Mouse (Mus musculus) limb, embryonic 13.5 days (tissue): ENCODE measurements around the gene Olfr272. TPM values are rescaled to one million over a fixed set of nuclear protein-coding genes. Genes with fewer than 3 reads are reported as not detected.

Experiments
- ATAC-seq: fragments of 200-750 bp; cut with Nextera tagmentation; 2 replicates; pipeline ENCODE4 v1.8.0; 2017; ENCODE audit warnings: low read depth, moderate number of reproducible peaks, moderate TSS enrichment; ENCODE audit not compliant: low FRiP score
- H3K27ac ChIP-seq: fragments of 300-500 bp; sonication (generic); 2 replicates; pipeline ENCODE4 v1.5.1; 2015; ENCODE audit warnings: inconsistent platforms, mild to moderate bottlenecking, moderate library complexity
- H3K27me3 ChIP-seq: fragments of 300-500 bp; sonication (generic); 2 replicates; pipeline ENCODE4 v1.6.1; 2015; ENCODE audit warnings: mild to moderate bottlenecking, inconsistent platforms
- H3K36me3 ChIP-seq: fragments of 300-500 bp; sonication (generic); 2 replicates; pipeline ENCODE4 v1.6.1; 2015; ENCODE audit warnings: inconsistent platforms, mild to moderate bottlenecking, moderate library complexity
- H3K4me1 ChIP-seq: fragments of 300-500 bp; sonication (generic); 2 replicates; pipeline ENCODE4 v1.6.1; 2015; ENCODE audit warnings: inconsistent platforms
- H3K4me2 ChIP-seq: fragments of 300-500 bp; sonication (generic); replicated peaks from 2 replicates; pipeline ENCODE4 v1.6.1; 2015; ENCODE audit warnings: inconsistent platforms, mild to moderate bottlenecking, moderate library complexity
- H3K4me3 ChIP-seq: fragments of 300-500 bp; sonication (generic); 2 replicates; pipeline ENCODE4 v1.5.1; 2015; ENCODE audit warnings: moderate library complexity, mild to moderate bottlenecking, inconsistent platforms
- H3K9ac ChIP-seq: fragments of 300-500 bp; sonication (generic); 2 replicates; pipeline ENCODE4 v1.6.1; 2015; ENCODE audit warnings: mild to moderate bottlenecking, inconsistent platforms
- H3K9me3 ChIP-seq: fragments of 300-500 bp; sonication (generic); 2 replicates; pipeline ENCODE4 v1.6.1; 2016; ENCODE audit warnings: inconsistent platforms
- WGBS: fragments of 180-500 bp; shearing (Covaris S2); methylation state at CpG from one replicate; pipeline ENCODE4 v1.1.7; 2015; 5-methylcytosine and 5-hydroxymethylcytosine counted together
- polyA plus RNA-seq: library from polyadenylated mRNA; unstranded; fragments of >200 nt; fragmentation: Nextera tagmentation; extraction: Ambion mirVana; gene quantifications from 2 replicates; pipeline ENCODE4 v1.2.1, GENCODE M21; 2015

The Olfr272 gene
- not detected in 2 replicates for polyA plus RNA-seq

GRCm38 (mm10) chr4:52919078-52919477 is at the start of gene Olfr272:
TSS of gene Olfr272 (minus strand) at chr4:52919178.
- H3K9ac ChIP-seq = no peak within 1 kb of the TSS
- no peak within 1 kb of the TSS for H3K27ac ChIP-seq
- H3K36me3 ChIP-seq = no peaks in the 10 kb centered on the region
- no peaks in the 10 kb centered on the region for H3K9me3 ChIP-seq
- H3K4me1 ChIP-seq = no peaks in the 10 kb centered on the region
- 87% methylated on average over 2 of the region's 2 CpGs for WGBS
- ATAC-seq = no peak
- no peaks in the 10 kb centered on the region for H3K27me3 ChIP-seq
- H3K4me3 ChIP-seq = no peak within 1 kb of the TSS
- no peak within 1 kb of the TSS for H3K4me2 ChIP-seq

- peaks cover 9% of the 10 kb centered on the region for H3K27me3 ChIP-seq
- H3K9ac ChIP-seq = no peak within 1 kb of the TSS
- H3K9me3 ChIP-seq = no peaks in the 10 kb centered on the region
- H3K4me3 ChIP-seq = no peak within 1 kb of the TSS
- ATAC-seq = no peak
- no peak within 1 kb of the TSS for H3K27ac ChIP-seq
- no peak within 1 kb of the TSS for H3K4me2 ChIP-seq
- H3K4me1 ChIP-seq = no peaks in the 10 kb centered on the region
- no peaks in the 10 kb centered on the region for H3K36me3 ChIP-seq
Observed at GRCm38 (mm10) chr4:52964247-52964646, 45.3 kb upstream of the Olfr272 start, which contains the start of gene Olfr270. TSS of gene Olfr270 (plus strand) at chr4:52964547.

DNA sequence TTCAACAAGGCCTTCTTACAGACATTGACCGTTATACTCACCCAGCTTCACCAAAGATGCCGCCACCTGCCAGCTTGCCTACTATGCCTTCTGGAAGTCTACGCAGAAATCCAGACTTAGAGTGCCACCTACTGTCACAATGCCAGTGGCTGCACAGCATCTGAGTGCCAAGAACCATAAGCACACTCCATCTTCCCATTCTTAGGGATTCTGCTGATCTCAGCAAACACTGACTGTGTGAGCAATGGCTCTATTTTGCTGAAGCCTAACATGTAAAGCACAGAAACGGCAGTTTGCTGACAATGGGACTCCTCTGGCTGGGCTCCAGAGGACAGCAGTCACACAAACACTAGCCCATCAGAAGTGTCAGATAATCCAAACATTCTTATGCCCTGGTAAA is 39.7 kb upstream of the Olfr272 start:
- H3K27ac ChIP-seq = no peak overlapping the region
- H3K4me2 ChIP-seq = no peak overlapping the region
- ATAC-seq = no peak
- H3K4me3 ChIP-seq = no peak overlapping the region
- no peaks in the 10 kb centered on the region for H3K36me3 ChIP-seq
- WGBS = 44% methylated on average over 4 of the region's 4 CpGs
- 0 out of 2 replicates have a peak, but pooled peaks cover 4% of the 10 kb centered on the region for H3K27me3 ChIP-seq
- H3K9ac ChIP-seq = no peak overlapping the region
- H3K4me1 ChIP-seq = no peaks in the 10 kb centered on the region
- no peaks in the 10 kb centered on the region for H3K9me3 ChIP-seq

DNA sequence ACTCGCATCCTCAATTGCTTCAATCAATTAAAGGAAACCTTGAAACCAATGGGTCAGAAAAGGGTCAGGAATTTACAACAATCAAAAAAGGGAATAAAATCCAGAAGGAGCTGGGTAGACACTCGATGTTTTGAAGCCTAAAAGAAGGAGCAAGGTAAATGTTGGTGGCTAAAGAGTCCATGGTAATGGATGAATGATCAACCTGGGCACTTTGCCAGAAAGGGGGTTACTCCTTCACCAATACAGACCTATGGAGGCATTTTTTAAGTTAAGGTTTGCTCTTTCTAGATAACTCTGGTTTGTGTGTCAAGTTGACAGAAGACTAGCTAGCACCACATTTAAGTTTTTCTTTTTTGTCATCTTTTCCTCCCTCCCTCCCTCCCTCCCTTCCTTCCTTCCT is 30.0 kb upstream of the Olfr272 start:
- WGBS = 70% methylated on average over 2 of the region's 2 CpGs

GRCm38 (mm10) chr4:52946665-52947064 is 27.7 kb upstream of the Olfr272 start:
- no peak overlapping the region for H3K9ac ChIP-seq
- no peaks in the 10 kb centered on the region for H3K9me3 ChIP-seq
- no peaks in the 10 kb centered on the region for H3K27me3 ChIP-seq
- no peak for ATAC-seq
- no peak overlapping the region for H3K4me3 ChIP-seq
- no peaks in the 10 kb centered on the region for H3K36me3 ChIP-seq
- no peak overlapping the region for H3K4me2 ChIP-seq
- no peak overlapping the region for H3K27ac ChIP-seq
- H3K4me1 ChIP-seq = no peaks in the 10 kb centered on the region

More for the DNA sequence above, 30.0 kb upstream of the Olfr272 start:
- no peak overlapping the region for H3K9ac ChIP-seq
- no peaks in the 10 kb centered on the region for H3K9me3 ChIP-seq
- H3K4me2 ChIP-seq = no peak overlapping the region
- no peaks in the 10 kb centered on the region for H3K4me1 ChIP-seq
- H3K27ac ChIP-seq = no peak overlapping the region
- ATAC-seq = no peak
- no peak overlapping the region for H3K4me3 ChIP-seq
- no peaks in the 10 kb centered on the region for H3K36me3 ChIP-seq
- H3K27me3 ChIP-seq = no peaks in the 10 kb centered on the region

DNA sequence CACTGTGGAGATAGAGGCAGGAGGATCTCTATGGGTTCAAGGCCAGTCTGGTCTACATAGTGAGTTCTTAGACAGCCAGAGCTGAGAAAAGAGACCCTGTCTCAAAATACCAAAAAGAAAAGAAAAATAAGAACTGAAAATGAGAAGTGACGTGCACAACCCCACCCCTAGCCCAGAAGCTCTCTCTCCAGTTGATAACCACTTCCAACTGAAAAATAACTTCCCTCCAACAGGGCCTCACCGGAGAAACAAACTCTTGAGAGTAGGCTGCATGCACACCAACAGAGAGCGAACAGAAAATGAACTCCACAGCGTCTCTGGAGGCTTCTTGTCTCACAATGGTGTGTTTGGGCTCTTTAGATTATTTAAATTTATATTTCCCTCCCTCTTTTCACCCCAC is 11.5 kb upstream of the Olfr272 start:
- H3K4me1 ChIP-seq = no peaks in the 10 kb centered on the region
- H3K27me3 ChIP-seq = no peaks in the 10 kb centered on the region
- no peak for ATAC-seq
- no peak overlapping the region for H3K9ac ChIP-seq
- no peak overlapping the region for H3K4me2 ChIP-seq
- H3K9me3 ChIP-seq = no peaks in the 10 kb centered on the region
- WGBS = 90% methylated on average over 4 of the region's 4 CpGs
- H3K4me3 ChIP-seq = no peak overlapping the region
- H3K36me3 ChIP-seq = no peaks in the 10 kb centered on the region
- no peak overlapping the region for H3K27ac ChIP-seq

GRCm38 (mm10) chr4:52917311-52917688 is 1.7 kb downstream of the Olfr272 start:
- no peak for ATAC-seq
- Histone ChIP-seq H3K27ac (no peak overlapping the region), H3K4me1 (no peaks in the 10 kb centered on the region), H3K4me3 (no peak overlapping the region), H3K9me3 (no peaks in the 10 kb centered on the region), H3K9ac (no peak overlapping the region), H3K4me2 (no peak overlapping the region), H3K27me3 (no peaks in the 10 kb centered on the region), H3K36me3 (no peaks in the 10 kb centered on the region)
- WGBS = 78% methylated on average over 2 of the region's 2 CpGs

DNA sequence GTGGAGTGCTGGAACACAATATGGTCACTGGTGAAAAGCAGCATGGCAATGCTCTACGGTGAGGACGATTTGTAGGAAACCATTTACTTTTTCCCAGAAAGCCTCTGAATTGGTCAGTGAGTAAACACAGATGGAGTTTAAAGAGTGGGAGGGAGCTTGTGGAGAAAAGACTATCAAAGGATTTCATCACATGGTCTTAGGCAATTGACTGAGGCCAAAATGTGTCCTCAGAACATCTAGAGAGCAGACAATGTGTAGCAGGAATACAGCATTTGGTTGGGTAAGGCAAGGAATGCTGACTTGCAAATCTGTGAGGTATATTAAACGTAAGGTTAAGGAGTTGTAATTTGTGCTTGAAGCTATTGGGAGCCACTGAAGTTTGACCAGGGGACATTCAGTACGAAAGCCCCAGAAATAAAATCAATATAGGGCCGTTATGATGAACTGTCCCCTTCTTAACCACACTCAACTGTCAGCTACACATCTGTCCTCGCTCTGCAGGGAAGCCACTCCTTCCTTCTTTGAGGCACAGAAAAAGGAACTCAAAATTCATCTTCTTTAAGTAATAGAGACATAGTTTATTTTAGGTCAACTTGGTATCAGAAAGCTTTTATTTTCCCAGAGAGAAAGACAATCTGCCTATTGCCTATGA is 2.2 kb downstream of the Olfr272 start:
- 78% methylated on average over 6 of the region's 6 CpGs for WGBS

GRCm38 (mm10) chr4:52912409-52912808 is 6.6 kb downstream of the Olfr272 start:
- WGBS = 43% methylated on average over 3 of the region's 3 CpGs
- no peak for ATAC-seq
- H3K9me3 ChIP-seq = no peaks in the 10 kb centered on the region
- H3K4me3 ChIP-seq = no peak overlapping the region
- no peaks in the 10 kb centered on the region for H3K4me1 ChIP-seq
- no peak overlapping the region for H3K9ac ChIP-seq
- no peak overlapping the region for H3K27ac ChIP-seq
- no peak overlapping the region for H3K4me2 ChIP-seq
- no peaks in the 10 kb centered on the region for H3K27me3 ChIP-seq
- H3K36me3 ChIP-seq = no peaks in the 10 kb centered on the region

More for the DNA sequence above, 2.2 kb downstream of the Olfr272 start:
- H3K36me3 ChIP-seq = no peaks in the 10 kb centered on the region
- no peaks in the 10 kb centered on the region for H3K4me1 ChIP-seq
- no peak overlapping the region for H3K4me3 ChIP-seq
- no peaks in the 10 kb centered on the region for H3K9me3 ChIP-seq
- no peak for ATAC-seq
- no peak overlapping the region for H3K9ac ChIP-seq
- no peak overlapping the region for H3K27ac ChIP-seq
- no peak overlapping the region for H3K4me2 ChIP-seq
- H3K27me3 ChIP-seq = no peaks in the 10 kb centered on the region

DNA sequence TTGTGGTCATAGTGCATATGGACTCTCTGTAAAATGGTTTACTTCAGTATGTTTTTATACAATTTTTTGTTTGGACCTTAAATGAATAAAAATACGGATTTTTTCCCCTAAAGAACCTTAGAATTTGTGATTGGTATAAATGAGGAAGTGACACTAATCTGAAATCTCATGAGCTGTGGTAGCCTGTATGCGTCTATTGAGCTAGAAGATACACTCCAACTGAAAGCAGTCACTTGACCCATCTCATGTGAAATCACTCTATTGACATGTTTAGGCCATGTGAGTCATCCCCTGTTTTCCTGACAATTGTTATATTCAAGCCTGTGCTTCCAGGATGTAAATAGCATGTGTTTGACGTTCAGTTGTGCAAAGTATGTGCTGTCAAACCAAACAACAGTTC is 9.4 kb downstream of the Olfr272 start:
- no peak overlapping the region for H3K27ac ChIP-seq
- no peaks in the 10 kb centered on the region for H3K4me1 ChIP-seq
- WGBS = 75% methylated on average over 3 of the region's 3 CpGs
- H3K4me2 ChIP-seq = no peak overlapping the region
- H3K9ac ChIP-seq = no peak overlapping the region
- H3K27me3 ChIP-seq = no peaks in the 10 kb centered on the region
- no peaks in the 10 kb centered on the region for H3K9me3 ChIP-seq
- ATAC-seq = no peak
- H3K36me3 ChIP-seq = no peaks in the 10 kb centered on the region
- H3K4me3 ChIP-seq = no peak overlapping the region

DNA sequence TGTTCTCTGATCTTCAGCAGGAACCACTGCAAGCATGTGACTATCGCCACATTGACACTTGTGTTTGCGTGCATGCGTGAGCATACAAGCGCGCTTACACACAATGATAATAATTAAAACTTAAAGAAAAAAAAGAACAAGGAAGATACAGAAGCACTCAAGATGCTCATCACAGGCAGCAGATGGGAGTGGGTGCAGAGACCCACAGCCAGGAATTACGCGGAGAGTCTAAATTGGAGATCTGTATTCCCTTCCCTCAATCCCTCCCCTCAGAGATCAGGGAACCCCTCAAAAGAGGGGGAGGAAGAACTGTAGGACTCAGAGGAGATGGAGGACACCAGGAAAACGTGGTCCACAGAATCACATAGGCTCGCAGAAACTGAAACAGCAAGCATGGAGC is 54.8 kb downstream of the Olfr272 start:
- Histone ChIP-seq H3K36me3 (no peaks in the 10 kb centered on the region), H3K4me2 (no peak overlapping the region), H3K4me1 (no peaks in the 10 kb centered on the region), H3K27ac (no peak overlapping the region), H3K4me3 (no peak overlapping the region), H3K9me3 (no peaks in the 10 kb centered on the region), H3K27me3 (no peaks in the 10 kb centered on the region), H3K9ac (no peak overlapping the region)
- 92% methylated on average over 9 of the region's 9 CpGs for WGBS
- no peak for ATAC-seq
